9 mouse cellular contexts compared by ENCODE assay signal in the genomic region with DNA sequence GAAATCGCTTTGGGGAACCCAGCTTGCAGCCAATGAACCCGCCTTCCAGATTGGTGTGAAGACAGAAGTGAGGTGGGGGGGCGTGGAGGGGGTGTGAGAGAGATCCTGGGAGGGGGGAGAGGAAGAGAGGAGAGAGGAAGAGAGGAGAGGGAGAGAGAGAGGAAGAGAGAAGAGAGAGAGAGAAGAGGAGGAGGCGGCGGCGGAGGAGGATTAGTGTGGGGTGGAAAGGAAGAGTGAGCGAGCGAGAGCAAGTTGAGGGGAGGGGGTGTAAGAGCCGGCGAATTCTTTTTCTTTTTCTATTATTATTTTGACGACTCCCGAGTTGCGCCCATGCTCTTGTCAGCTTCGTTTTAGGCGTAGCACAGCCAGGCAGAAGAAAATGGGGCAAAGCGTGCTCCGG. TPM values are rescaled to one million over a fixed set of nuclear protein-coding genes. Genes with fewer than 3 reads are reported as not detected.
DNase-seq lines count a peak whose midpoint lies in the region; ATAC-seq lines count a peak whose summit lies in the region.
"Had no signal": no experiment of that assay in that cellular context is flagged by ENCODE, and none has a peak within 500 bp of the region (broad histone marks: within the 10 kb centered on the region; RNA-seq: fewer than 3 reads in every experiment).

No protein-coding gene starts in this region.

- peak overlapping the region; percentile 66 for H3K4me2 ChIP-seq in hindbrain, embryonic 12.5 days (replicated peaks)
- H3K4me2 ChIP-seq in liver, embryonic 16.5 days (ENCODE audit: low read depth, low read length) = peak overlapping the region; percentile 50

- peak; percentile 45 for DNase-seq in right cerebral cortex, adult 18-20 months
- no peak for DNase-seq in right cerebral cortex, postnatal 25 days
- peak; percentile 18 for DNase-seq in thymus, postnatal 25 days

- no peak for ATAC-seq in erythroblast, adult 5-6 weeks (replicated peaks; ENCODE audit: low FRiP score, poor library complexity, severe bottlenecking)
- peak; percentile 15; the same call in 1 of the 2 replicates for ATAC-seq in hindbrain, embryonic 12.5 days (ENCODE audit: low FRiP score)
- no peak for ATAC-seq in liver, embryonic 16.5 days (ENCODE audit: low read depth)
- ATAC-seq in megakaryocyte-erythroid progenitor cell, adult 5-6 weeks (replicated peaks; ENCODE audit: low FRiP score, low TSS enrichment, poor library complexity, severe bottlenecking) = no peak

- H3K27me3 ChIP-seq in erythroblast, embryonic 14.5 days (ENCODE audit: control insufficient read depth) = peaks cover 41% of the 10 kb centered on the region
- H3K27me3 ChIP-seq in hindbrain, embryonic 12.5 days = no peaks in the 10 kb centered on the region
- H3K27me3 ChIP-seq in liver, embryonic 16.5 days (ENCODE audit: control insufficient read depth, insufficient read depth, low read depth, low read length) = peaks cover 5% of the 10 kb centered on the region

- H3K36me3 ChIP-seq in erythroblast, embryonic 14.5 days (ENCODE audit: control insufficient read depth) = no peaks in the 10 kb centered on the region
- no peaks in the 10 kb centered on the region for H3K36me3 ChIP-seq in hindbrain, embryonic 12.5 days
- no peaks in the 10 kb centered on the region for H3K36me3 ChIP-seq in liver, embryonic 16.5 days (ENCODE audit: control insufficient read depth, insufficient read depth)
- H3K36me3 ChIP-seq: G1E had no signal

- peak overlapping the region; percentile 14 for H3K4me3 ChIP-seq in erythroblast, embryonic 14.5 days (replicated peaks)
- peak overlapping the region; percentile 43 for H3K4me3 ChIP-seq in hindbrain, embryonic 12.5 days
- H3K4me3 ChIP-seq in liver, embryonic 16.5 days (ENCODE audit: low read depth, low read length) = peak overlapping the region; percentile 40

- H3K9me3 ChIP-seq in erythroblast, embryonic 14.5 days (ENCODE audit: control insufficient read depth, low read length) = no peaks in the 10 kb centered on the region; the same call in 1 of the 2 replicates
- H3K9me3 ChIP-seq in hindbrain, embryonic 12.5 days (replicated peaks) = no peaks in the 10 kb centered on the region
- H3K9me3 ChIP-seq in liver, embryonic 16.5 days (replicated peaks; ENCODE audit: control insufficient read depth, low read length) = no peaks in the 10 kb centered on the region
- H3K9me3 ChIP-seq: G1E had no signal

- H3K4me1 ChIP-seq in erythroblast, embryonic 14.5 days (ENCODE audit: control insufficient read depth) = no peaks in the 10 kb centered on the region
- H3K4me1 ChIP-seq in hindbrain, embryonic 12.5 days = no peaks in the 10 kb centered on the region; the same call in 1 of the 2 replicates
- H3K4me1 ChIP-seq in liver, embryonic 16.5 days (ENCODE audit: control insufficient read depth, low read depth, low read length) = no peaks in the 10 kb centered on the region

- 28% methylated on average over 16 of the region's 17 CpGs for WGBS in hindbrain, embryonic 12.5 days
- 18% methylated on average over 16 of the region's 17 CpGs for WGBS in liver, embryonic 16.5 days (ENCODE audit: insufficient replicate concordance)

- H3K27ac ChIP-seq in hindbrain, embryonic 12.5 days = peak overlapping the region; percentile 40
- H3K27ac ChIP-seq in liver, embryonic 16.5 days (ENCODE audit: low read length) = no peak overlapping the region

- peak overlapping the region; percentile 56 for H3K9ac ChIP-seq in hindbrain, embryonic 12.5 days
- no peak overlapping the region for H3K9ac ChIP-seq in liver, embryonic 16.5 days (ENCODE audit: low read depth, low read length)

RNA-seq across cellular contexts. Expression of gene Gria3, which starts 0.5 kb away (rescaled TPM):
- 0.02 TPM in 1 of 2 replicates, not detected in the other for polyA plus RNA-seq in erythroblast, embryonic 14.5 days (2012)
- total RNA-seq in erythroblast, adult 5-6 weeks (2015; ENCODE audit: low replicate concordance) = 7.3 and 11.1 TPM in 2 replicates
- 2.6 and 4.3 TPM in 2 replicates for total RNA-seq in erythroblast, adult 5-6 weeks (2017; ENCODE audit: low replicate concordance)
- polyA plus RNA-seq in hindbrain, embryonic 12.5 days (2016; fragmentation: Nextera tagmentation; extraction: Ambion mirVana) = 8.4 and 10.2 TPM in 2 replicates
- polyA plus RNA-seq in liver, embryonic 16.5 days (2015; fragmentation: Nextera tagmentation; extraction: Ambion mirVana) = 1.1 TPM in 2 replicates
- total RNA-seq in megakaryocyte-erythroid progenitor cell, adult 5-6 weeks (2014; fragmentation: Nextera tagmentation) = 1.6 TPM in 1 of 2 replicates, not detected in the other
- total RNA-seq in megakaryocyte-erythroid progenitor cell, adult 5-6 weeks (2017) = 0.80 and 2.0 TPM in 2 replicates
- polyA plus RNA-seq: G1E had no signal
